Mouse (Mus musculus): ENCODE data around the gene Pclo.
"Not testable (repeated sequence)": the region's sequence is repeated elsewhere in the genome, so short reads cannot be mapped to it uniquely, and the experiment has no call there.

The Pclo gene

DNA sequence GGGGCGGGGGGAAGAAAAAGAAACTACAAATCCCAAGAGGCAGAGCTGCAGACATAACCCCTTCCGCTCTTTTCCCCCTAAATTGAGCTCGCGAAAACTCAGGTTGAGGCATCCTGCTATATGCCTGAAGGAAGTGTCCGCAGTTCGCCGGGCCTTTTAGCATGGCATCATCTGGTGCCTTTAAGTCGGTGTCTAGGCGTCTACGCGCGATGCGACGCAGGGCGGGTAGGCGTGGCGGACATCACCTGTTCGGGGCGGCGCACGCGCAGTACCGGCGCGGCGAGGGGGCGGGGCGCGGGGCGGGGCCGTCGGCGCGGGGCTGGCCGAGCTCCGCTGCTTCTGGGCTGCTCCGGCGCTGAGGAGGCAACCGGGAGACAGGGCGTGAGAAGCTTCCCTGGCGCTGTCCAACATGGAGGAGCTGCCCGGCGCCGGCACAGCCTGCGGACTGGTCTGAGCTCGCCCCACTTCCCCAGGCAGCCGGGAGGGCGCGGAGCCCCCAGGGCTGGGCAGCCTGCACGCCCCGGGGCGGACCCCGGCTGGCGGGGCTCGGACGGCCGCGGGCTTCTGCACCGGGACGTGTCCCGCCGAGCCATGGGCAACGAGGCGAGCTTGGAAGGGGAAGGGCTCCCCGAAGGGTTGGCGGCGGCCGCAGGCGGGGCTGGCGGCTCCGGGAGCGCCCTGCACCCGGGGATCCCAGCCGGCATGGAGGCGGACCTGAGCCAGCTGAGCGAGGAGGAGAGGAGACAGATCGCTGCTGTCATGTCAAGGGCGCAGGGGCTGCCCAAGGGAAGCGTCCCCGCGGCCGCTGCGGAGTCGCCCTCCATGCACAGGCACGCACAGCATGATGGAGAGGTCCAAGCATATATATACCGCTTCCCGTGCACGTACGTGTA, at the start of gene Pclo:
Gene Pclo, plus strand, starts transcription at position 288 of the 893 bp plus-strand sequence.
- DNase-seq (ENCODE audit: low read depth) = peak; percentile 0

DNA sequence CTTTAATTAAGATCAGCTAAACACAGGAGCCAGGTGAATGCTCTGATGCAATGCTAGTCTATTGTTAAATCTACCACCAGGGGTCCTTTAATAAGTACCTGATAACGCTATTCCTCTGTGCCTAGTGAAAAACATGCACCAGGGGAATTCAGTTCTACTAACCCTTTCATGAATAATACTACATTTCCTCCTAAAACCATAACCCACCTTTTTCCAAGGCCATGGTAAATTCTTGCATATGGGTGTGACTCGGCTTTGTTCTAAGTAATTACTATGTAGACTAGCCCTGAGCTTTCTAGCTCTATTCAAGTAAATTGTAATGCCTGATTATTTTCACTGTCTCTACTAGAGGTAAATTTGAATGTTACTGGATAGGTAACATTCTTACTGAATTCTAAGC, 20.3 kb upstream of the Pclo start:
- DNase-seq (ENCODE audit: low read depth) = not testable (repeated sequence)

DNA sequence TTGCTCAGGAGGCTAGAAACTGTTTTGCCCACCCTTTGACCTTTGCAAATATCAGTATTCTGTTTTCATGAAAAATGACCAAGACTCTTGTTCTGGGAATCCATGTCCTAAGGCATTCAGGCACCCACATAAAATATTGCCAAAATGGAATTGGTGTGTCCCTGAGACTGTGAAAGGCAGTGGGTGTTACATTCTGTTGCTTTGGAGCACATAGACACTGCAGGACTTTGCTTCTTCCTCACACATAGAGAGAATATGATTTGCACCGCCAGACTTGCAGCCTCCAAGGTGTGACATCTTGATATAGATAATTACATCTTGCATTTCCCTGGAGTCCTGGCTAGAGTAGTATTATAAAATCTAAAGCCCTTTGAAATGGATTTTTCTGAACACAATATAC, 6.2 kb upstream of the Pclo start:
- no peak for DNase-seq (ENCODE audit: low read depth)

DNA sequence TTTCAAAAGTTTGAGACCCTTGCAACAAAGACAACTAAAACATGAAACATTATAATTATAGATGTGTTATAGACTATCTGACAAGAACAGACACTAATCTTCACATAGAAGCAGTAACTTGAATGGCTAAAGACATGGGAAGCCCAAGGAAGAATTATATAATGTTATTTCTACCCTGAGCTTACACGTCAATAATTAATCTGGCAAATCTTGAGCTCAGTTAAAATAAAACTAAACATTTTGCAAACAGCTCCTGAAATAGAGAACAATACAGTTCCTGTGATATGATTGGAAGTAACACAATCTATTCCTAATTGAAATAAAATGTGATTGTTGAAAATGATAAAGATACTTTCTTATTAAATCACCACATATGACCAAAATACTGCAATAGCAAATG, 5.1 kb upstream of the Pclo start:
- DNase-seq (ENCODE audit: low read depth) = no peak

DNA sequence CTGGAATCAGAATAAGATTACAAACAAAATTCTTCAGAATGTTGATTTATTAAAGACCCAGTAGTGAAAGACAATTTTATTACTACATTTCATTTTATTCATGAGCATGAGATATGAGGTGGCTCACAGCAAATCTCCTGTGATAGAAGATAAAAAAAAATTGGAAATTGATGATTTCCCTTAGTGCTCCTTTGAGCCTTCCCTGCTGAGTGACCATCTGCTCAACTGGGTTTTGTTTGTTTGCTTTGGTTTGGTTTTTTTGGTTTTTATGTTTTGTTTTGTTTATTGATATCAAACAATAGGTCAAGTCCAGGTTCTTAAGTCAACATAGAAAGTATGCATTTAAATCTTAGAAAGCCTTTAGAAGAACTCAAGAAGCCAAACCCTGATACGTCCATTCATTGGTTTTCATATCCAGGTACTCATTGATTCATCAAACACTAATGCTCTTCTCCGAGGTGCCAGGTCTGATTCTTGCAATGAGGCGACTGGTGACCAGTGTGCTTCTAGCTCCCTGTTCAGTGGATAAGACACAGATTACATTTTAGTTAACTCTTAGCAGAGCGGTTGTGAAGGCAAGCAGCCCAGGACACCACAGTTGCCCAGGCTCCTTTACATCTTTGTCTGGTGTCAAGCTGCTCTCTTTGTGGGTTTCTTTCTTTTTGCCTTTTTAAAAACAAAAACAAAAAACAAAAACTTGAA, 3.6 kb downstream of the Pclo start:
- DNase-seq (ENCODE audit: low read depth) = no peak

DNA sequence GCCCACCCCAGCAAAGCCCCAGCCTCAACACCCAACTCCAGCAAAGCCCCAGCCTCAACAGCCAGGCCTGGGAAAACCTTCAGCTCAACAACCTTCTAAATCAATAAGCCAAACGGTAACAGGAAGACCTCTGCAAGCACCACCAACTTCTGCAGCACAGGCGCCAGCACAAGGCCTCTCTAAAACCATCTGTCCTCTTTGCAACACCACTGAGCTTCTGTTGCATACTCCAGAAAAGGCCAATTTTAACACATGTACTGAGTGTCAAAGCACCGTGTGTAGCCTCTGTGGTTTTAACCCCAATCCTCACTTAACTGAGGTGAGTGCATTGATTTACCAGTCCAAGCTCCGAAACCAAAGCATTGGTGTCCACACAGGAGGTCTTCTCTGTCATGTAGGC, 7.3 kb downstream of the Pclo start:
- no peak for DNase-seq (ENCODE audit: low read depth)

DNA sequence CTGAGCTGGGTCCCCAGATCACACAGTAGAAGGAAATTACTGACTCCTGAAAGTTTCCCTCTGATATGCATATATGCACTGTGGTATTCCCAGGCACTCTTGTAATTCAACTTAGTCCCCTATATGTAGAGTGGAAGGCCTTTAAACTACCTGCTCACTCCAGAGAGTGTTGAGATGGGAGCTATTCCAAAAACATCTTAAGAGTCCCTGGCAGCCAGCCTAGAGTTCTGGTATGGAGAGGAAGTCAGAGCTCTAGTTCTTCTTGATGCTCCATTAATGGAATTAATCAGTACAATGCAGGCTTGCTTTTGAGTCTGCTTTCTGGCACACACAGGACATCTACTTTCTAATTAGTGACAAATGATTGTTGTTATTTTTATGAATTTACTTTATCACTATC, 11.3 kb downstream of the Pclo start:
- DNase-seq (ENCODE audit: low read depth) = no peak

DNA sequence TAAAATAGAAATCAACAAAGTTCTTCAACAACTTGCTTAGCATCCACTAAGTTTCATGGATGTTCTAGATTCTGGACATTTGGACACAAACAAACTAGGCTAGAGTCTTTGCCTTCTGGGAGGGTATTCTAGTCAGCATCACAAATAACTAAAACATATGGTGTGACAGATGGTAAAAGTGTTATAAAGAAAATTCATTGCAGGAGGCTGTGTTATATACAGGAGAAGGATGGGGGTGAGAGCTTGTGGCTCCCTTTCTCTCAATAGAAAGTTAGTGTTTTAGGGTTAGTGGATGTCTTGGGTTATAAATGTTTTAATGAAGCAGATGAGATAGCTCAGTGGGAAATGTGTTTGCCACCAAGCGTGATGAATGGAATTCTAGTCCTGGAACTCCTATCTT, 13.1 kb downstream of the Pclo start:
- DNase-seq (ENCODE audit: low read depth) = no peak

DNA sequence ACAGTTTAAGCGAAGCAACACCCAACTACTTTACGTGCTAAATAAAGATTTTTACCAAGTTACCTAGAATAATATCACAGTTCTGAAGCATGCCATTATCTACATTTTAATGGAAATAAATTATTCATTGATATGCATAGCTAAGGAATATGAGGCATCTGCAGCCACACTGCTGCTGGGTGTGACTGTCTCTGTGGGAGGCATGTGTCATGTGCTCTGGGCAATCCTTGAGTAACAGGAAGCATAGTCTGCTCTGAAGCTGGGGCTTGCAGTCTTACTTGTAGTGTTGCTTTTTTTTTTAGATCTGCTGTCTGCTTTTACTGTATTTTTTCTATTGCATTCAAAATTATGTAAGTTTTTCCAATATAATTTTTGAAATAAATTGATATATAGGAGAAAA, 17.2 kb downstream of the Pclo start:
- DNase-seq (ENCODE audit: low read depth) = no peak

DNA sequence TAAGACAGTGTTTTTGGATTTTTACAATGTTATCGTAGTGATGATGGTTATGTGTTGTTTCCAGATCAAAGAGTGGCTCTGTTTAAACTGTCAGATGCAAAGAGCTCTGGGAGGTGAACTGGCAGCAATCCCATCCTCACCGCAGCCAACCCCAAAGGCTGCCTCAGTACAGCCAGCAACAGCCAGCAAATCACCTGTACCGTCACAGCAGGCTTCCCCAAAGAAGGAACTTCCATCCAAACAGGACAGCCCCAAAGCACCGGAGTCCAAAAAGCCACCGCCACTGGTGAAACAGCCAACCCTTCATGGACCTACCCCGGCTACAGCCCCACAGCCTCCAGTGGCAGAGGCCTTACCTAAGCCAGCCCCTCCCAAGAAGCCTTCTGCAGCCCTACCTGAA, 24.6 kb downstream of the Pclo start:
- DNase-seq (ENCODE audit: low read depth) = no peak

DNA sequence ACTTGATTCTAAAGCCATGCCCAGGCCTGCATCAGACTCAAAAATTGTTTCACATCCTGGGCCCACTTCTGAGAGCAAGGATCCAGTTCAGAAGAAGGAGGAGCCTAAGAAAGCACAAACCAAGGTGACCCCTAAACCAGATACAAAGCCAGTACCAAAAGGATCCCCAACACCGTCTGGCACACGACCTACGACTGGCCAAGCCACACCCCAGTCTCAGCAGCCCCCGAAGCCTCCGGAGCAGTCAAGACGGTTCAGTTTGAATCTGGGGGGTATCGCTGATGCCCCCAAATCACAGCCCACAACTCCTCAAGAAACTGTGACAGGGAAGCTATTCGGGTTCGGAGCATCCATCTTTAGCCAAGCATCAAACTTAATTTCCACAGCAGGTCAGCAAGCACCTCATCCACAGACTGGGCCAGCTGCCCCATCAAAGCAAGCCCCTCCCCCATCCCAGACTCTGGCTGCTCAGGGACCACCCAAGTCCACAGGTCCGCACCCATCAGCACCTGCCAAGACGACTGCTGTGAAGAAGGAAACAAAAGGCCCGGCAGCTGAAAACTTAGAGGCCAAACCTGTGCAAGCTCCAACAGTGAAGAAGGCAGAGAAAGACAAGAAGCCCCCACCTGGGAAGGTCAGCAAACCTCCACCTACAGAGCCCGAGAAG, 25.4 kb downstream of the Pclo start:
- DNase-seq (ENCODE audit: low read depth) = no peak

DNA sequence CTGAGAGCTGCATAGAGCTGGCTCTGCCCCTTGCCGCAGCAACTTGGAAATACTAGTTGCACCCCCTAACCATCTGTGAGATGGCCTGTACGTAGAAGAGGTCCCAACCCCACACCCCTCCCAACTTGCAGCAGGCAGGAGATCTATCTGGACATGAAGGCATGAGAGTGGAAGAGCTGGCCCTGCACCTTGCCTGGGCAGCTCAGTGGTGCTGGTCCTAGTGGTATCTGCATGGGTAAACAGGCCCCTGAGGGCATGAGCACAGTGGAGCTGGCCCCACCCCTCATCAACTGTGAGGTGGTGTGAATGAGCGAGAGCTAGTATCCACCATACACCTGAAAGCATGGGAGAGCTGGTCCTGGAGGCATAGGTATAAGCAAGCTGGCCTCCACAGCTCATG, 60.9 kb downstream of the Pclo start:
- no peak for DNase-seq (ENCODE audit: low read depth)

DNA sequence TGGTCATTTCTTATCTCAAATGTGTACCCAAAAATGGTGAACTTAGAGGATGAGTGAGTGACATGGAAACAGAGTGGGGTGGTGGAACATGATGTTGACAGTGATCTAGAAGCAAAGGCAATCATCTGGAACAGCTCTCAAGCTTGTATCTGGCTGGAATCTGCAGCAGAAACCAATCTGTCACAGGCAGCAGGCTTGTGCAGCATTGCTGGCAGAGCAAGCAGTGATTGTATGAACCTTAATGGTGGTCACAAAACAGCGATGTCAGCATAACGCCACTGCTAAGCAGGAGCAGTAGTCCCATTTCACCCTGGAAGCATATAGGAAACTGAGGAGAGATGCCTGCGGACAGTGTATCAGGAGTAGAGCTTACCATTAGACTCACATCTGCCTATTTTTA, 76.8 kb downstream of the Pclo start:
- DNase-seq (ENCODE audit: low read depth) = no peak

DNA sequence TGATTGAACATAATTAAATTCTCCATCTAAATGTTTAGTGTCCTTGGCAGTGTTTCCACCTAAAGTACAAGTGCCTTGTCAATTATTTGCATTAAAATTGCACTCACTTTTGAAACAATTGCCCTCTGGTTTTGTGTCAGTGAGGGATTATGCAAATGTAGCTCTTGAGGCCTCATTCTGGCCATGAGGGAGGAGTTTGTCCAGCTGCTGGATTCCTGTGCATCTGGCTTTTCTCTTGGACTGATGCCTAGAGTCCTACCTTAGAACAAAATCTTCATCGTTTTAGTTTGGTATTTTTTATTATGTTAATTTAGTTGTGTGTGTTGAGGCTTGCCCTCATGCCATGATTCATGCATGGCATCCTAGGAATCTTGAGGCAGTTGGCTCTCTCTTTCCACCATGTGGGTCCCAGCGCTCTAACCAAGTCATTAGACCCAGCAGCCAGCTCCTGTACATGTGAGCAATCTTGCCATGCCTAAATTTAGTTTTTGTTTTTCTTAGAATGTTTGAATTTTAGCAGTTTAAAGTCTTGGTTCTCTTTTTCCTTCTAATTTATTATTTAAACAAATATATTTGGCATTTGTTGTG, 80.8 kb downstream of the Pclo start:
- no peak for DNase-seq (ENCODE audit: low read depth)

DNA sequence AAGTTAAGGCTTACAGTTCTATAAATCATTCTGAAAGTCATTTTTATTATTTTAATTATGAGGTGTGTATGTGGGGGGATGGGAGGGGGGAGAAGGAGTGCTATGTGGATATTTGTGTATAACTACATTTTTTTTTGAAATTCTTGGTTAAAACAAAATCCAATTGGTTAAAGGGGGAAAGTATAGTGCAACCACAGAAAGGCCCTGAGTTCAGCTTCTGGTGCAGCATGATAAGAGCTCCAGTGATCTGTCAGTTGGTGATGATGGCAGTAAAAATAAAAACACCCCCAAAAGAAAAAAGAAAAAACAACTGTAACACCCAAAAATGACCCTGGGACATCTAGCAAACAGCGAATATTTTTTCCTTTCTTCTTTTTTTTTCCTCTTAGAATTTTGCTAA, 93.6 kb downstream of the Pclo start:
- DNase-seq (ENCODE audit: low read depth) = no peak

DNA sequence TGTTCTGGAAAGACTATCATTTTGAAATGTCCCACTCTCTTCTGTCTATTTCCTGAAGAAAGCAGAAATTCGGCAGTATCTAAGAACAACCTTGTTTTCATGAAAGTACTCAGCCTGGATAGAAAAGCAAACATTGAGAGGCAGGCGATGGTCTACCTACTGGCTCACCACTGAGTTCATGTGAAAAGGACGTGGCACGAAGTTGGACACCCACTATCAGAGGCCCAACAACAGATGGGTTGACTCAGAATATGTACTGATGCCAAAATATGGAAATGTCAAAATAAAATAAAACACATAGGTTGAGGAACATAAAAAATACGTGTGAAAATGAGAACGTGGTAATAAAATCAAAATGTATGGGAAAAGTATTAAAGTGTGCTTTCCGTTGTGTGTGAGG, 106.4 kb downstream of the Pclo start:
- DNase-seq (ENCODE audit: low read depth) = no peak

DNA sequence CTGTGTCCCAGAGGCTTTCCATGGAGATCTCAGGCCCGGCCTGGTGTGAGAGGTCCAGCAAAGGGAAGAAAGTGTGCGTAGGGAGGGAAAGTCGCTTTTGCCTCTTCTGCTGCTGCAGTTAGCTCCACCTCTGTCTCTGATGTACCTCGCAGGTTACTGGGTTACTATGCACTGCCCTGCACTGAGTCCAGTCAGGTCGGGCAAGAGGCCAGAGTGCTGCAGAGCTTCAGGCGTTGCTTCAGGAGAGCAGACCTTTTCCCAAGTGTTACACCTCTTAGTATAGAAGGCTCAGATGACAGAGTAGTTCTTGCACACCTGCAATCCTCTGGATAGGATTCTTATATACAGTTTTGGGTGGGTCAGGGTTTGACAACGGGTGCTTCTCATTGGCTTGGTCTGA, 108.6 kb downstream of the Pclo start:
- no peak for DNase-seq (ENCODE audit: low read depth)

DNA sequence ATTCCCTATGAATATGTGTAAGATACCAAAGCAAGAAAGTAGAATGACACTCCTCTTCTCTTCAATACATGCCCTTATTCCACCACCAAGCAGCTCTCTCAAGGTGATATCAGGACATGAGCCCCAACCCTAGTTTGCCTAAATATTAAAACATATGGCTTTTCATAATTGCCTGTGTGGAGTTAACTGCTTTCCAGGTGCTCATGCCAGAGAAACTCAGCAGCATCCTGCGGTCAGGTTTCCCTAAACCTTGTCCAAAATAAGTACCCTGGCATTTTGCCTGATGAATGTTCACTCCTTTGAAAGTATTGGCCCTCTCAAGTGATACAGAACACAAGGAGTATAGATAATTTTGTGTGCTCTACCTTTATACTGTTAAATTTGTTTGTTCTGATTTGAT, 126.5 kb downstream of the Pclo start:
- no peak for DNase-seq (ENCODE audit: low read depth)

DNA sequence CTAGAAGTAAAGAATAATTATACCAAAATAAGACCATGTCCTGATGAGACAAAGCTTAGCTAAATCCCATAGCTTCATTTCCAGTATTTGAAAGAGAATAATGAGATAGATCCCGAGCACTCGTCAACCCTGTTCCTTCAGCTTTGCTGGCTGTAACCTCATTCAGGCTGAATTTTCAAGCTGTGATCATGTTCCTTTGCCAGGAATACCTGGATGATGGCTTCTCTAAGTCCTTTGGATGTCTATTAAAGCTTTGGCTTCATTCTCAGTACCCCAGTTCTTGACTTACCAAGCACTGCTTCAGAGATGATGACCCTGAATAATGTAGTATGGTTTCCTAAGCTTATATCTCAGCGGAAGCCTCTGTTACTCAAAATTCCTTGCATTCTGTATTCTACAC, 131.1 kb downstream of the Pclo start:
- no peak for DNase-seq (ENCODE audit: low read depth)

DNA sequence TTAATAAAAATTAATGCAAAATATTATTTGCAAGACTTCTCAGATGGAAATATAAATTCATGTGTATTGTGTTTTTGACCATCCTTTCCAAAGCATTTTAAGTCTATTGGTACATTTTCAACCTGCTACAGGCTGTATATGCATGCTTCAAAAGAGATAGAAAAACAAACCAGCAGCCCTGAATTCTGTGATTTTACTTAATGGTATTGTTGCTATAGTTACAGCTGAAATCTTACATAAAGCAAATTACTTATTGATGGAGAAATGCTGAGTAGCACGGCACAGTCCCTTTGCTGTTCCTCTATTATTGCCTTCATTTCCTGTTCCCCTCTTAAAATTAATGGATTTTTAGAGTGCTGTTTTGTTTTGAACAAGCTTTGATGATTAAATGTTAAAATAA, 145.9 kb downstream of the Pclo start:
- no peak for DNase-seq (ENCODE audit: low read depth)

DNA sequence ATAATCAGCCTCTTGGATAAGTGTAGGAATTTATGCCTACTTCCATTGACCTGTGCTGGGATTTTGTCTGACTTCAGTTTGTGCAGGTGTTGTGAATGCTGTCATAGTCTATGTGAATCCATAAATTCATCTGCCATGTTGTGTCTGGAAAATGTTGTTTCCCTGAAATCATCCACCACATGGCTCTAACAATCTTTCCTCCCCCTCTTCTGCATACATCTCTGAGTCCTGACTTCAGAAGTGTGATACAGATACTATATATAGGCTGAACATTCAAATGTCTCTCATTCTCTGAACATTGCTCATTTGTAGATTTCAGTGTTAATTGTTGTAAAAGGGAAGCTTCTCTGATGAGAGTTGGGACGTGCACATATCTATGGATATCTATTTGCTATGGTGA, 147.5 kb downstream of the Pclo start:
- DNase-seq (ENCODE audit: low read depth) = no peak

DNA sequence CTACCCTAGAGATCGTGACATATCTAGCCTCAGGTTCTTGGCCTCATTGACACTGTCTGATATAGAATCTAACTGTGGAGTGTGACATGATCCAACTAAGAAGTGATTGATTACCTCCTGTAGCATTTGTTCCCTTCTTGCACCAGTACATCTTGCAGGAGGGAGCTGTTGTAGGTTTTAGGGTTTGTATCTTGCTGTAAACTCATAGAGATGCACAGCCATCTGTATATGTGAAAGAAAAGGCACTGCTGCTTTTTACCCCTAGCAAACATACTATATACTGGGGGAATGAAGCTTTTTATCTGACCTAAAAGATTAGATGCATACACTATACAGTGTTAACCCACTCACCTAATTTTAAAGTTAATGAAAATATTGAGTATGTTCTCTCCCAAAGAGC, 147.9 kb downstream of the Pclo start:
- no peak for DNase-seq (ENCODE audit: low read depth)

DNA sequence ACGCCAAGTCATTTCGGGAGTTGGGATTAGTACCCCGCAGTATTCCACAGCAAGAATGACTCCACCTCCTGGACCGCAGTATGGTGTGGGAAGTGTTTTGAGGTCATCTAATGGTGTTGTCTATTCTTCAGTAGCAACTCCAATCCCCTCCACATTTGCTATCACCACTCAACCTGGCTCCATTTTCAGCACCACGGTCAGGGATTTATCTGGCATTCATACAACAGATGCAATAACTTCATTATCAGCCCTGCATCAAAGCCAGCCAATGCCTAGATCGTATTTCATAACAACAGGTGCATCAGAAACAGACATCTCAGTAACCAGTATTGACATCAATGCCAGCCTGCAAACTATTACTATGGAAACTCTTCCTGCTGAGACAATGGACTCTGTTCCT, 165.7 kb downstream of the Pclo start:
- no peak for DNase-seq (ENCODE audit: low read depth)

Data from naive thymus-derived CD4-positive, alpha-beta T cell, adult 2 months (primary cell).